In genomic region chr9:31120533-31120915, GRCm38 (mm10) we compare ENCODE assay signal across 15 mouse cellular contexts. TPM values are rescaled to one million over a fixed set of nuclear protein-coding genes. Genes with fewer than 3 reads are reported as not detected.
DNase-seq lines count a peak whose midpoint lies in the region; ATAC-seq lines count a peak whose summit lies in the region.
"Had no signal": no experiment of that assay in that cellular context is flagged by ENCODE, and none has a peak within 500 bp of the region (broad histone marks: within the 10 kb centered on the region; RNA-seq: fewer than 3 reads in every experiment).

No protein-coding gene starts in this region.

- H3K9ac ChIP-seq in heart, embryonic 12.5 days = no peak overlapping the region
- H3K9ac ChIP-seq in lung, embryonic 15.5 days = no peak overlapping the region
- no peak overlapping the region for H3K9ac ChIP-seq in intestine, embryonic 16.5 days (ENCODE audit: low read depth, low read length)
- H3K9ac ChIP-seq in stomach, embryonic 15.5 days = no peak overlapping the region
- H3K9ac ChIP-seq: neural tube, embryonic 12.5 days had no signal

- 56% methylated on average over 4 of the region's 4 CpGs for WGBS in heart, embryonic 12.5 days
- WGBS in lung, embryonic 15.5 days = 42% methylated on average over 4 of the region's 4 CpGs
- WGBS in intestine, embryonic 16.5 days = 45% methylated on average over 4 of the region's 4 CpGs
- WGBS in stomach, embryonic 15.5 days = 47% methylated on average over 4 of the region's 4 CpGs

- H3K27ac ChIP-seq in heart, embryonic 12.5 days (ENCODE audit: poor library complexity, severe bottlenecking) = no peak overlapping the region
- H3K27ac ChIP-seq in lung, embryonic 15.5 days = peak overlapping the region; percentile 66
- H3K27ac ChIP-seq in intestine, embryonic 16.5 days (ENCODE audit: low read length) = peak overlapping the region; percentile 79
- peak overlapping the region; percentile 51; the same call in 1 of the 2 replicates for H3K27ac ChIP-seq in stomach, embryonic 15.5 days
- H3K27ac ChIP-seq: hindbrain, postnatal 0 days; neural tube, embryonic 12.5 days had no signal

- H3K4me1 ChIP-seq in heart, embryonic 12.5 days (replicated peaks) = peaks cover 27% of the 10 kb centered on the region
- H3K4me1 ChIP-seq in lung, embryonic 15.5 days = peaks cover 27% of the 10 kb centered on the region
- H3K4me1 ChIP-seq in intestine, embryonic 16.5 days (ENCODE audit: control insufficient read depth, insufficient read depth, low read length) = peaks cover 31% of the 10 kb centered on the region
- peaks cover 12% of the 10 kb centered on the region for H3K4me1 ChIP-seq in stomach, embryonic 15.5 days
- H3K4me1 ChIP-seq: neural tube, embryonic 12.5 days had no signal

- ATAC-seq in heart, embryonic 12.5 days (ENCODE audit: insufficient number of reproducible peaks, low FRiP score) = no peak
- ATAC-seq in lung, embryonic 15.5 days (ENCODE audit: borderline replicate concordance, extremely low read depth, low FRiP score, low TSS enrichment) = no peak; the same call in 1 of the 2 replicates
- ATAC-seq in intestine, embryonic 16.5 days = peak; percentile 21; the same call in 1 of the 2 replicates
- ATAC-seq in stomach, embryonic 15.5 days (ENCODE audit: insufficient read depth, low FRiP score, low read depth) = 0 out of 2 replicates have a peak, but pooled peaks have one; percentile 36
- ATAC-seq: hindbrain, postnatal 0 days; midbrain, embryonic 16.5 days had no signal

- H3K27me3 ChIP-seq in heart, embryonic 12.5 days (replicated peaks) = no peaks in the 10 kb centered on the region; the same call in 1 of the 2 replicates
- no peaks in the 10 kb centered on the region for H3K27me3 ChIP-seq in lung, embryonic 15.5 days
- H3K27me3 ChIP-seq in intestine, embryonic 16.5 days (replicated peaks; ENCODE audit: control insufficient read depth, insufficient read depth, low read length) = no peaks in the 10 kb centered on the region
- no peaks in the 10 kb centered on the region for H3K27me3 ChIP-seq in stomach, embryonic 15.5 days (replicated peaks)
- H3K27me3 ChIP-seq: neural tube, embryonic 12.5 days had no signal

- no peaks in the 10 kb centered on the region for H3K36me3 ChIP-seq in heart, embryonic 12.5 days
- H3K36me3 ChIP-seq in lung, embryonic 15.5 days = no peaks in the 10 kb centered on the region
- H3K36me3 ChIP-seq in intestine, embryonic 16.5 days (ENCODE audit: control insufficient read depth, insufficient read depth, low read length) = no peaks in the 10 kb centered on the region
- H3K36me3 ChIP-seq in stomach, embryonic 15.5 days = no peaks in the 10 kb centered on the region
- H3K36me3 ChIP-seq: neural tube, embryonic 12.5 days had no signal

- H3K4me2 ChIP-seq in heart, embryonic 12.5 days = peak overlapping the region; percentile 28; the same call in 1 of the 2 replicates
- H3K4me2 ChIP-seq in lung, embryonic 15.5 days = peak overlapping the region; percentile 8; the same call in 1 of the 2 replicates
- peak overlapping the region; percentile 20; the same call in 1 of the 2 replicates for H3K4me2 ChIP-seq in intestine, embryonic 16.5 days (ENCODE audit: low read depth, low read length)
- no peak overlapping the region for H3K4me2 ChIP-seq in stomach, embryonic 15.5 days
- H3K4me2 ChIP-seq: liver, embryonic 11.5 days; neural tube, embryonic 12.5 days had no signal

- H3K9me3 ChIP-seq in heart, embryonic 12.5 days (replicated peaks) = no peaks in the 10 kb centered on the region
- no peaks in the 10 kb centered on the region for H3K9me3 ChIP-seq in lung, embryonic 15.5 days
- no peaks in the 10 kb centered on the region for H3K9me3 ChIP-seq in intestine, embryonic 16.5 days (ENCODE audit: control insufficient read depth, low read length)
- no peaks in the 10 kb centered on the region for H3K9me3 ChIP-seq in stomach, embryonic 15.5 days
- H3K9me3 ChIP-seq: neural tube, embryonic 12.5 days had no signal

- no peak for DNase-seq in heart, adult 11 months
- DNase-seq in lung, postnatal 14 days = no peak
- DNase-seq in neural tube, embryonic 10.5 days (ENCODE audit: extremely low spot score, low spot score) = no peak
- no peak for DNase-seq in spleen, postnatal 36 days (ENCODE audit: low spot score in 2 of 2)
- DNase-seq: cerebellum, adult 11 months; spleen, adult 18-20 months; thymus, adult 18-20 months had no signal

- no peak overlapping the region for H3K4me3 ChIP-seq in heart, embryonic 12.5 days
- H3K4me3 ChIP-seq in lung, embryonic 15.5 days = no peak overlapping the region
- no peak overlapping the region for H3K4me3 ChIP-seq in intestine, embryonic 16.5 days (ENCODE audit: low read length)
- H3K4me3 ChIP-seq in stomach, embryonic 15.5 days (replicated peaks) = no peak overlapping the region
- H3K4me3 ChIP-seq: neural tube, embryonic 12.5 days had no signal

RNA-seq across cellular contexts. Expression of gene St14, which starts 11.1 kb away (rescaled TPM):
- polyA plus RNA-seq in heart, embryonic 12.5 days (2016; fragmentation: Nextera tagmentation; extraction: Ambion mirVana) = 1.3 and 1.5 TPM in 2 replicates
- 48.1 and 50.9 TPM in 2 replicates for polyA plus RNA-seq in lung, embryonic 15.5 days (2015; fragmentation: Nextera tagmentation; extraction: Ambion mirVana)
- 91.4 and 96.6 TPM in 2 replicates for polyA plus RNA-seq in intestine, embryonic 16.5 days (2015; fragmentation: Nextera tagmentation; extraction: Ambion mirVana)
- 61.4 and 71.8 TPM in 2 replicates for polyA plus RNA-seq in stomach, embryonic 15.5 days (2015; fragmentation: Nextera tagmentation; extraction: Ambion mirVana)

Comparison
In these comparisons a context has a peak if more than half of its experiments do, and no peak if none do; other contexts are left out.
1. ATAC-seq: peak in intestine, embryonic 16.5 days (single experiment) and stomach, embryonic 15.5 days (single experiment); none in heart, embryonic 12.5 days (single experiment) and lung, embryonic 15.5 days (single experiment).
2. RNA of gene St14, which starts 11.1 kb away (polyA plus RNA-seq): 91.4 to 96.6 TPM in intestine, embryonic 16.5 days, 61.4 to 71.8 TPM in stomach, embryonic 15.5 days and 48.1 to 50.9 TPM in lung, embryonic 15.5 days; 1.3 to 1.5 TPM in heart, embryonic 12.5 days; every median in the first group is over 10 times any median in the second.